Mouse (Mus musculus) hindbrain, embryonic 12.5 days (tissue): Measurements from ENCODE around the gene Pld2. TPM values are rescaled to one million over a fixed set of nuclear protein-coding genes. Genes with fewer than 3 reads are reported as not detected.
A peak's percentile ranks its signal among the peaks of the same experiment; 100 is the strongest.
"Not testable (repeated sequence)": the region's sequence is repeated elsewhere in the genome, so short reads cannot be mapped to it uniquely, and the experiment has no call there.

Source experiments
- ATAC-seq: fragments of 200-750 bp; cut with Nextera tagmentation; 2 replicates; pipeline ENCODE4 v1.8.0; 2017; ENCODE audit warnings: moderate TSS enrichment; ENCODE audit not compliant: low FRiP score
- H3K27ac ChIP-seq: fragments of 300-500 bp; sonication (generic); 2 replicates; pipeline ENCODE4 v1.5.1; 2016; ENCODE audit warnings: mild to moderate bottlenecking
- H3K27me3 ChIP-seq: fragments of 300-500 bp; sonication (generic); 2 replicates; pipeline ENCODE4 v1.6.1; 2016; ENCODE audit warnings: mild to moderate bottlenecking
- H3K36me3 ChIP-seq: fragments of 300-500 bp; sonication (generic); 2 replicates; pipeline ENCODE4 v1.6.1; 2016; ENCODE audit warnings: mild to moderate bottlenecking
- H3K4me1 ChIP-seq: fragments of 300-500 bp; sonication (generic); 2 replicates; pipeline ENCODE4 v1.6.1; 2016
- H3K4me2 ChIP-seq: fragments of 300-500 bp; sonication (generic); replicated peaks from 2 replicates; pipeline ENCODE4 v1.6.1; 2016; ENCODE audit warnings: mild to moderate bottlenecking
- H3K4me3 ChIP-seq: fragments of 300-500 bp; sonication (generic); 2 replicates; pipeline ENCODE4 v1.5.1; 2016; ENCODE audit warnings: mild to moderate bottlenecking
- H3K9ac ChIP-seq: fragments of 300-500 bp; sonication (generic); 2 replicates; pipeline ENCODE4 v1.6.1; 2016; ENCODE audit warnings: mild to moderate bottlenecking, moderate library complexity
- H3K9me3 ChIP-seq: fragments of 300-500 bp; sonication (generic); replicated peaks from 2 replicates; pipeline ENCODE4 v1.6.1; 2016; ENCODE audit warnings: mild to moderate bottlenecking
- WGBS: fragments of 180-500 bp; shearing (Covaris S2); methylation state at CpG from one replicate; pipeline ENCODE4 v1.1.7; 2016; 5-methylcytosine and 5-hydroxymethylcytosine counted together
- polyA plus RNA-seq: library from polyadenylated mRNA; unstranded; fragments of >200 nt; fragmentation: Nextera tagmentation; extraction: Ambion mirVana; gene quantifications from 2 replicates; pipeline ENCODE4 v1.2.1, GENCODE M21; 2016

The Pld2 gene
- polyA plus RNA-seq, 1 experiment from 2014 or later: 7.2 TPM

DNA sequence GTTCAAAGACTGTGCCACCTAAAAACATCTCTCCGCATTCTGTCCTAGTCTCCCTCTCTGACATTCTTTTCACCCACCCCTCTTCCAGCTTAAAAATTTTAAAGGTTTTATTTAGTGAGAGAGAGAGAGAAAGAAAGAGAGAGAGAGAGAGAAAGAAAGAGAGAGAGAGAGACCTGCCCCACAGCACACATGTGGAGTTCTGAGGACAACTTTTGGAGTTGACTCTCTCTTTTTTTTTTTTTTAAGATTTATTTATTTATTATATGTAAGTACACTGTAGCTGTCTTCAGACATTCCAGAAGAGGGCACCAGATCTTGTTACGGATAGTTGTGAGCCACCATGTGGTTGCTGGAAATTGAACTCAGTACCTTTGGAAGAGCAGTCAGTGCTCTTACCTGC is 8.8 kb upstream of the Pld2 start:
- not testable (repeated sequence) for H3K4me2 ChIP-seq, H3K4me1 ChIP-seq, H3K27ac ChIP-seq, H3K9me3 ChIP-seq, H3K27me3 ChIP-seq, H3K9ac ChIP-seq, H3K4me3 ChIP-seq, ATAC-seq
- H3K36me3 ChIP-seq: peaks cover 29% of the 10 kb centered on the region
- 79% methylated on average over 2 of the region's 2 CpGs for WGBS

DNA sequence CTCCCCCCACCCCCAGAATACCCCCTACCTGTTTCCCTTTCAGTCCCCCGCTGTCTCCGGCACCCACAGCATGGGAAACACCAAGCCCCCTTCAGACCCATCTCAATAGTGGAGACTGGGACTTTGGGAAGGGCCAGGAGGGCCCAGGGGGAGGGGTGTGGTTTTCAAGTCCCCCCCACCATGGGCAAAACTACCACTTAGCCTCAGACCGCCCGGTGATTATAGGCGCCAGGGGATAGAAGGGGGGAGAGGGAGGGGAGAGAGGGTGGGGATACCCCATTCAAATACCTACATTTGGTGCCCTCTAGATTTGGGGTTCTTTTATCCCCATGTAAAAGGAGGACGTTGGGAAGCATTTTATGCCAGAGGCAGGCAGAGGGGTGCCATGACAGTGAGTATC is 7.0 kb upstream of the Pld2 start, which contains the start of gene Gm40193:
TSS of gene Gm40193 (minus strand) at position 101 of the 400 bp plus-strand sequence.
- WGBS: 84% methylated on average over 6 of the region's 6 CpGs
- no peak for ATAC-seq

DNA sequence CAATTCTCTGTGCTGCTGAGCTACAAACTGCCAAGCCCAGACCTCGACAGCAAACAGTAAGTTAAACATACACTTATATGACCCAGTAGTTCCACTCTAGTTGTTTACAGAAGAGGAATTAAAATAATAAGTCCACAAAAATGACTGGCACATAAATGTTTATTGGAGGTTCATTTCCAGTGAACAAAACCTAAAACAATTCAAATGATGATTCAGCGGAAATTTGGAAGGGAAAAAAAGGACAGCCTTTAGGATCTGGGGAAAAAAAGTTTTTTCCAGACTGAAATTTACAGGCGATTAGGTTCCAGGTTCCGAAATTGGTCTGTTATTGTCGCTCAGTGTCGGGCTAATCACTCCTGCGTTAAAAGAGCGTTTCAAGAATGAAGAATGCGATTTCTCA is 441 bp upstream of the Pld2 start:
- H3K4me3 ChIP-seq: peak overlapping the region; percentile 56
- 24% methylated on average over 9 of the region's 9 CpGs for WGBS
- peaks cover 39% of the 10 kb centered on the region for H3K27me3 ChIP-seq
- no peak overlapping the region for H3K27ac ChIP-seq
- H3K9me3 ChIP-seq: no peaks in the 10 kb centered on the region
- H3K4me1 ChIP-seq: peaks cover 9% of the 10 kb centered on the region
- H3K9ac ChIP-seq: peak overlapping the region; percentile 73
- H3K36me3 ChIP-seq: no peaks in the 10 kb centered on the region
- H3K4me2 ChIP-seq: peak overlapping the region; percentile 86
- no peak for ATAC-seq

More for the DNA sequence above, 7.0 kb upstream of the Pld2 start, which contains the start of gene Gm40193:
- Histone ChIP-seq H3K4me1 (no peaks in the 10 kb centered on the region), H3K36me3 (peaks cover 14% of the 10 kb centered on the region), H3K9ac (no peak within 1 kb of the TSS), H3K4me3 (no peak within 1 kb of the TSS), H3K27me3 (no peaks in the 10 kb centered on the region), H3K9me3 (no peaks in the 10 kb centered on the region), H3K27ac (no peak within 1 kb of the TSS), H3K4me2 (no peak within 1 kb of the TSS)

DNA sequence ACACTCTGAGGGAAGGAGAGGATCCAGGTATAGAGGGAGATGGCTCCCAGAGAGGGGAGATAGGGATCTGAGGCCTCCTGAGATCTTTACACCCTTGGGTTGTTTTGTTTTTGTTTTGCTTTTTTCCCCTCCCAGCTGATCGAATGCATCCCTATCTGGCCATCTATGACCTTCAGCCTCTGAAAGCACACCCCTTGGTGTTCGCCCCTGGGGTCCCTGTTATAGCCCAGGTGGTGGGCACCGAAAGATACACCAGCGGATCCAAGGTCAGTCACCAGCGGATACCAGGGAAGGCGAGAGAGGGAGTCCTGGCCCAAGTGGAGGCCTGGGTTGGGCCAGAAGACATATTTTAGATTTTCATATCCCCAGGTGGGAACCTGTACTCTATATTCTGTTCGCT is 1.1 kb downstream of the Pld2 start:
- Histone ChIP-seq H3K27me3 (peaks cover 39% of the 10 kb centered on the region), H3K4me3 (0 out of 2 replicates have a peak overlapping the region, but pooled peaks have one; percentile 56), H3K27ac (no peak overlapping the region), H3K9ac (no peak overlapping the region), H3K4me1 (peaks cover 9% of the 10 kb centered on the region), H3K36me3 (no peaks in the 10 kb centered on the region), H3K4me2 (peak overlapping the region; percentile 86; the same call in 1 of the 2 replicates), H3K9me3 (no peaks in the 10 kb centered on the region)
- WGBS: 90% methylated on average over 7 of the region's 7 CpGs
- no peak for ATAC-seq

DNA sequence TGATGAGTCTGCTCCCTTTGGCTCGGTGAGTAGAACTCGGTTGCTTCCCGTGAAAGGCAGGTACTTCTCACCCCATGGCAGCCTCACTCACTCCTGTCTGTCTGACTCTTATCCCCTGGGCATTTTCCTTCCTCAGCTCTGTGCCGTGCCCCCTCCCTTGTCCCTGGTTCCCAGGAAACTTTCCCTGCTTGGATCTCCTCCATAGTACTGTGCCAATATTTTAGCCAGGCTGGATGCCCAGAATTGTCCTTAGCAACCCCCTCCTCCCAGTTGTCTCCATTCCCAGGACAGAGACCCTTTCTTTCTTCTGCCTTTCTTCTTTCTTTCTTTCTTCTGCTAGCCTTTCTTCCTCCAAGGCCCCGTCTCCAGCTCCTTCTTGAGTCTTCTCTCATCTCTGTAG is 1.6 kb downstream of the Pld2 start:
- no peak overlapping the region for H3K9ac ChIP-seq
- H3K4me3 ChIP-seq: no peak overlapping the region
- no peak overlapping the region for H3K4me2 ChIP-seq
- no peaks in the 10 kb centered on the region for H3K9me3 ChIP-seq
- H3K27me3 ChIP-seq: peaks cover 39% of the 10 kb centered on the region
- WGBS: 74% methylated on average over 5 of the region's 5 CpGs
- ATAC-seq: no peak
- H3K27ac ChIP-seq: no peak overlapping the region
- peaks cover 9% of the 10 kb centered on the region for H3K4me1 ChIP-seq
- no peaks in the 10 kb centered on the region for H3K36me3 ChIP-seq

DNA sequence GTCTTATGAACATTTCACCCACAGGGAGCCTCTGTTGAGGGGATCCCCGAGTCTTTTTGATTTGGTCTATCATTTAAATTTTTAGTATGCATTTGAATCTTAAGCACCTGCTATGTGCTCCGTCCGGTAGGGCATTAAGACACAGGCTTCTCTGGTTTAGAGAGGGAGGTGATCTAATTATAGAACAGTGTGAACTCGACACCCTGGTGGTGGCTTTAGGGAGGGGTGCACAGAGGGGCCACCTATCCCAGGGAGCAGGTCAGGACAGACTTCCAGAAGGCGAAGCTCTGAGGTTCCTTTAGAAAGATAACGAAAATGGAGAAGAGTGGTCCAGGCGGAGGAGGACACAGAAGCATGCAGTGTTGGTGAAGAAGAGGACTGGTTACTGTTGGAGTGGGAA is 4.6 kb downstream of the Pld2 start:
- no peak overlapping the region for H3K4me2 ChIP-seq
- H3K4me1 ChIP-seq: peaks cover 9% of the 10 kb centered on the region
- H3K9me3 ChIP-seq: no peaks in the 10 kb centered on the region
- H3K27ac ChIP-seq: no peak overlapping the region
- H3K36me3 ChIP-seq: no peaks in the 10 kb centered on the region
- H3K9ac ChIP-seq: no peak overlapping the region
- peaks cover 31% of the 10 kb centered on the region for H3K27me3 ChIP-seq
- WGBS: 71% methylated on average over 7 of the region's 7 CpGs
- H3K4me3 ChIP-seq: no peak overlapping the region
- ATAC-seq: no peak

DNA sequence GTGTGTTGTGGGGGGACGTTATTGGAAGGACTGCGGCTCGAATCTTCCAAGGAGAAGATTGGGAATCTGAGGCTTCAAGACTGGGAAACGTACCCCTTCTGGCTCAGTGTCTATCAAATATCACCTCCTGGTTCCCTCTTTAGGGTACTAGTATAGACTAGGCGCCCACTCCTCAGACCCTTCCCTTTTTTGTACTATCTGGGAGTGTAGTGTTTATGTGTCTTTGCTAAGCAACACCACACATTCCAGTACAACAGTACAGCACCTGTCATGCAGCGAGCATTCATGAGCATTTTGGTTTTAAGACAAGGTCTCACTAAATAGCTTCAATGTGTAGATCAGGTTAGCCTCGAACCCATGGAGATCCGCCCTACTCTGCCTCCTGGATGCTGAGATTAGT is 11.7 kb downstream of the Pld2 start:
- ATAC-seq: no peak
- Histone ChIP-seq H3K4me1 (peaks cover 7% of the 10 kb centered on the region), H3K9me3 (no peaks in the 10 kb centered on the region), H3K36me3 (no peaks in the 10 kb centered on the region), H3K4me3 (no peak overlapping the region), H3K27ac (no peak overlapping the region), H3K27me3 (peaks cover 12% of the 10 kb centered on the region), H3K9ac (no peak overlapping the region), H3K4me2 (no peak overlapping the region)
- 90% methylated on average over 8 of the region's 8 CpGs for WGBS

DNA sequence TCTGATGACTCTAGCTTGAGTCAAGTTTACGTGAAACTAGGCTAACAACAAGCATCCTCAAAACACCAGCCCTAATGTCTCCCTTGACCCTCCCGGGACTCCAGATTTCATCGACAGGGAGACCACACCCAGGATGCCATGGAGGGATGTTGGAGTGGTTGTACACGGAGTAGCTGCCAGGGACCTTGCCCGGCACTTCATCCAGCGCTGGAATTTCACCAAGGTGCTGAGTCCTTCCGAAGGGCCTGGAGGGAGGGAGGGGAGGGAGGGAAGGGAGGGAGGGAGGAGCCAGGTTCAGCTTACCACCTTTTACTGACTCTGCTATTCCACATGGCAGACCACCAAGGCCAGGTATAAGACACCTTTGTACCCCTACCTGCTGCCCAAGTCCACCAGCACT is 14.1 kb downstream of the Pld2 start:
- Histone ChIP-seq H3K27me3 (peaks cover 12% of the 10 kb centered on the region), H3K36me3 (no peaks in the 10 kb centered on the region), H3K4me3 (no peak overlapping the region), H3K27ac (no peak overlapping the region), H3K9me3 (no peaks in the 10 kb centered on the region), H3K4me1 (peaks cover 7% of the 10 kb centered on the region), H3K9ac (no peak overlapping the region), H3K4me2 (no peak overlapping the region)
- 20% methylated on average over 7 of the region's 7 CpGs for WGBS
- no peak for ATAC-seq

DNA sequence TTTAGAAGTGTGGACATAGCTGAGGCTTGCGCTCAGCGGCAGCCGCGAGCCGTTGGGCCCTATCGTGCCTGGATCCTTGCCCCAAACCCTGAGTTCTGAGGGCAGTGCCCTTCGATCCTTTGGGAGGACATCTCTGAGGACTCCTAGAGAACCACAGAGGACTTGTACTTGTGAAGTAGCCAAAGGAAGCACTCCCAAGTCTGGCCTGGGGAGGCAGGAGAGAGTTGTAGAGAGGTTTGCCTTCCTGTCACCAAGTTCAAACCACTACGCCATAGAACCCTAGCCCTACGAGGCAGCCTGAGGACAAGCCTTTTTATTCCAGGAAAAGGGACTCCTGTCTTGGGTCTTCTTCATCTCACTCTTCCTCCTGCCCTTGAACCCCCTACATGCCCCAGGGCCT is 17.7 kb downstream of the Pld2 start:
- WGBS: 90% methylated on average over 9 of the region's 9 CpGs
- no peak overlapping the region for H3K9ac ChIP-seq
- H3K4me3 ChIP-seq: no peak overlapping the region
- no peaks in the 10 kb centered on the region for H3K9me3 ChIP-seq
- H3K36me3 ChIP-seq: no peaks in the 10 kb centered on the region
- no peak for ATAC-seq
- H3K27ac ChIP-seq: no peak overlapping the region
- H3K27me3 ChIP-seq: peaks cover 11% of the 10 kb centered on the region
- peaks cover 14% of the 10 kb centered on the region for H3K4me1 ChIP-seq
- H3K4me2 ChIP-seq: no peak overlapping the region

DNA sequence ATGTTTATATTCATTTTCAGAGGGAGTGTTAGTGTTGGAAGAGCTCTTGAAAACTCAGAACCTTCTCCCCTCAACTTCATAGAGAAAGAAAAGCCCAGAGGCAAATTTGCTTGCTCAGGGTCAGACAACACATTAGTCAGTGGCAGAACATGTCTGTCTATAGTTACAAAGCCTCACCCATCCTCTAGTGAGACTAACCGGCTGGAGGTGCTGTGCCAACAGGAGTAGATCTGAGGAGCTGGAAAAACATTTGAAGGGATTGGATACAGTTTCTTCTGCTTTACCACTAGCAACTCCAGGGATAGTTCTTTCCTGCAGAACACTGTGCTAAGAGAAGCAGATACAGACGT is 22.0 kb downstream of the Pld2 start:
- 2% methylated on average over 2 of the region's 2 CpGs for WGBS
- ATAC-seq: no peak
- H3K9me3 ChIP-seq: no peaks in the 10 kb centered on the region

DNA sequence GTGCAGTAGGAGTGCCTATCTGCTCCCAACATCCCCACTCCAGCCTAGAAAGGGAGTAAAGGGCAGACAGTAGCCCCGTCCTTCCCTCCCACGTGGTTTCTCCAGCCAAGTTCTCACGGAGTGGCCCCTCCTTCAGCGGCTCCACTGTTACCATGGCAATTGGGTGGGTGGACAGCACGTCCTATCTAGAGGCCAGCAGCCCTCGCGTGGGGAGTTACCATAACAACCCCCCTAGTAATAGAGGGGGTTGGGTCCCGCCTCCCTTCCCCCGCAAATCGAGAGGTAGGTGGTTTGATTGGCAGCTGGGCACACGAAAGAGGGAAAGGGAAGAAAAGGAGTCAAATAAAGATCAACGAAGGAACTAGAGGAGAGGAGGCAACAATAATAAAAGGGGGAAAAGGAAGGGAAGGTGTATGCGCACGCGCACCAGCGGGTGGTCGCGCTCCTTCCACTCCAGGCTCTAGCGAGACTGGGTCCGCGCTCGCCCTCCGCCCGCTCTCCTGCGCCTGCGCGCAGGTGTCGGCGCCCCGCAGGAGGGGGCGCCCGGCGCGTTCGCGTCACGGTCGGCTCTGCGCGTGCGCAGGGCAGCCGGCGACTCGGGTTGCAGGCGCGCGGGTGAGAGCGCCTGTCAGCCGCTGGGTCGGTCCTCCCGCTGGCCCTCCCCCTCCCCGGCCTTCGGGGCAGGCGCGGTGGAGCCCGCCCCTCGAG is 22.6 kb downstream of the Pld2 start, which contains the start of gene Mink1:
TSS of gene Mink1 (plus strand) at position 595 of the 708 bp plus-strand sequence.
- Histone ChIP-seq H3K27ac (peak within 1 kb of the TSS; percentile 87), H3K4me1 (peaks cover 39% of the 10 kb centered on the region), H3K9ac (peak within 1 kb of the TSS; percentile 91), H3K36me3 (no peaks in the 10 kb centered on the region), H3K9me3 (no peaks in the 10 kb centered on the region), H3K27me3 (no peaks in the 10 kb centered on the region), H3K4me2 (peak within 1 kb of the TSS; percentile 95), H3K4me3 (peak within 1 kb of the TSS; percentile 84)
- peak; percentile 95 for ATAC-seq
- under 1% methylated on average over 55 of the region's 57 CpGs for WGBS

More for the DNA sequence above, 22.0 kb downstream of the Pld2 start:
- peak overlapping the region; percentile 91 for H3K9ac ChIP-seq
- no peaks in the 10 kb centered on the region for H3K27me3 ChIP-seq
- no peaks in the 10 kb centered on the region for H3K36me3 ChIP-seq
- H3K4me2 ChIP-seq: peak overlapping the region; percentile 95
- peaks cover 37% of the 10 kb centered on the region for H3K4me1 ChIP-seq
- H3K27ac ChIP-seq: peak overlapping the region; percentile 87
- peak overlapping the region; percentile 84 for H3K4me3 ChIP-seq

DNA sequence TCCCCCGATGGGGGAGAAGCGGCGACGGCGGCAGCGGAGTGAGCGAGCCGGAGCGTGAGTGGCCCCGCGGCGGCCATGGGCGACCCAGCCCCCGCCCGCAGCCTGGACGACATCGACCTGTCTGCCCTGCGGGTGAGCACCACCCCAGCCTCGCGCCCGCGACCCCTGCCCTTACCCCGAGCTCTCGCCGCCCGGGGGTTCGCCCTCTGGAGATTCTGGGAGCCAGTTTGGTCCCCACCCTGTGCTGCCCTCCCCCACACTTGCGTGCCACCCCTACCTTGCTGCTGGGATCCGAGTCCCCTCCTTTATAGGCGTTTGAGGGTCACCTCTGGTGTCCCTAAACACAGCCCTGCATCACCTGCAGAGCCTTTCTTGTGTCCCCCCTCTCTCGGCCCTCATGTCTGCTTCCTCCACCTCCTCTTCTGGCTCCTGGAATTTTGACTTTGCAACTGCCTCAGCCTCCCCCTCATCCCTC is 23.2 kb downstream of the Pld2 start:
- Histone ChIP-seq H3K36me3 (no peaks in the 10 kb centered on the region), H3K4me1 (peaks cover 39% of the 10 kb centered on the region), H3K27me3 (no peaks in the 10 kb centered on the region), H3K4me2 (peak overlapping the region; percentile 95), H3K4me3 (peak overlapping the region; percentile 84), H3K9me3 (no peaks in the 10 kb centered on the region), H3K9ac (peak overlapping the region; percentile 91), H3K27ac (peak overlapping the region; percentile 87)
- ATAC-seq: no peak; the same call in 1 of the 2 replicates
- WGBS: 0% methylated on average over 15 of the region's 31 CpGs
